Mouse (Mus musculus) midbrain, postnatal 0 days (tissue): ENCODE data around the gene Daw1. TPM values are rescaled to one million over a fixed set of nuclear protein-coding genes. Genes with fewer than 3 reads are reported as not detected.

Experiments
- ATAC-seq: fragments of 200-750 bp; cut with Nextera tagmentation; 2 replicates; pipeline ENCODE4 v1.8.0; 2017; ENCODE audit warnings: moderate number of reproducible peaks, mild to moderate bottlenecking, moderate TSS enrichment, moderate library complexity; ENCODE audit not compliant: low FRiP score
- DNase-seq: peaks from one replicate; pipeline ENCODE4 v3.0.0-alpha.2; 2015; ENCODE audit warnings: low spot score
- H3K27ac ChIP-seq: fragments of 300-500 bp; sonication (generic); 2 replicates; pipeline ENCODE4 v1.5.1; 2014; ENCODE audit warnings: low read depth, mild to moderate bottlenecking, low read length, mixed read lengths
- H3K27me3 ChIP-seq: fragments of 300-500 bp; sonication (generic); 2 replicates; pipeline ENCODE4 v1.6.1; 2014; ENCODE audit warnings: low read length, control low read depth, mixed read lengths; ENCODE audit not compliant: insufficient read depth
- H3K36me3 ChIP-seq: fragments of 300-500 bp; sonication (generic); 2 replicates; pipeline ENCODE4 v1.6.1; 2014; ENCODE audit warnings: low read length, control low read depth, mixed read lengths; ENCODE audit not compliant: insufficient read depth
- H3K4me1 ChIP-seq: fragments of 300-500 bp; sonication (generic); 2 replicates; pipeline ENCODE4 v1.6.1; 2014; ENCODE audit warnings: mild to moderate bottlenecking, control low read depth, antibody characterized with exemption, low read length, mixed read lengths; ENCODE audit not compliant: insufficient read depth
- H3K4me2 ChIP-seq: fragments of 300-500 bp; sonication (generic); 2 replicates; pipeline ENCODE4 v1.6.1; 2014; ENCODE audit warnings: low read depth, mild to moderate bottlenecking, low read length, mixed read lengths; ENCODE audit not compliant: poor library complexity, severe bottlenecking
- H3K4me3 ChIP-seq: fragments of 300-500 bp; sonication (generic); 2 replicates; pipeline ENCODE4 v1.5.1; 2014; ENCODE audit warnings: low read depth, mild to moderate bottlenecking, low read length, moderate library complexity
- H3K9ac ChIP-seq: fragments of 300-500 bp; sonication (generic); replicated peaks from 2 replicates; pipeline ENCODE4 v1.6.1; 2014; ENCODE audit warnings: mild to moderate bottlenecking, low read length, moderate library complexity, mixed read lengths; ENCODE audit not compliant: poor library complexity, severe bottlenecking
- H3K9me3 ChIP-seq: fragments of 300-500 bp; sonication (generic); 2 replicates; pipeline ENCODE4 v1.6.1; 2016; ENCODE audit warnings: low read length, control low read depth
- CTCF ChIP-seq: IDR thresholded peaks from 2 replicates; pipeline ENCODE4 v1.5.1; 2016; ENCODE audit warnings: antibody characterized with exemption, mild to moderate bottlenecking
- WGBS: fragments of 180-500 bp; shearing (Covaris S2); extraction: QIAGEN DNeasy Blood & Tissue Kit; methylation state at CpG from one replicate; pipeline ENCODE4 v1.1.7; 2014; 5-methylcytosine and 5-hydroxymethylcytosine counted together
- polyA plus RNA-seq: library from polyadenylated mRNA; unstranded; fragments of >200 nt; fragmentation: Nextera tagmentation; extraction: Ambion mirVana; gene quantifications from 2 replicates; pipeline ENCODE4 v1.2.1, GENCODE M21; 2015
- total RNA-seq: library from RNA; depleted of rRNA; stranded (reverse); fragments of >200 nt; gene quantifications from 2 replicates; pipeline ENCODE4 v1.2.3, GENCODE M21; 2014

Daw1 gene
- total and polyA plus RNA-seq, 2 experiments from 2014 or later = 0.88 to 1.7 TPM

- no peaks in the 10 kb centered on the region for H3K4me1 ChIP-seq
- H3K4me3 ChIP-seq = no peak overlapping the region
- no peak overlapping the region for H3K27ac ChIP-seq
- H3K36me3 ChIP-seq = no peaks in the 10 kb centered on the region
- ATAC-seq (no peak), DNase-seq (peak; percentile 36)
- no peaks in the 10 kb centered on the region for H3K27me3 ChIP-seq
- no peak overlapping the region for H3K4me2 ChIP-seq
- H3K9me3 ChIP-seq = no peaks in the 10 kb centered on the region
- H3K9ac ChIP-seq = no peak overlapping the region
- WGBS = 62% methylated on average over 2 of the region's 2 CpGs
- peak; percentile 73 for TF ChIP-seq CTCF
Measured at GRCm38 (mm10) chr1:83187154-83187553, 27.6 kb downstream of the Daw1 start.

- ATAC-seq (no peak), DNase-seq (no peak)
- no peak overlapping the region for H3K9ac ChIP-seq
- H3K27ac ChIP-seq = no peak overlapping the region
- TF ChIP-seq CTCF = no peak
- H3K9me3 ChIP-seq = no peaks in the 10 kb centered on the region
- H3K4me1 ChIP-seq = no peaks in the 10 kb centered on the region
- H3K4me2 ChIP-seq = no peak overlapping the region
- no peak overlapping the region for H3K4me3 ChIP-seq
- 85% methylated on average over 1 of the region's 1 CpGs for WGBS
- H3K27me3 ChIP-seq = no peaks in the 10 kb centered on the region
- no peaks in the 10 kb centered on the region for H3K36me3 ChIP-seq
Measured at GRCm38 (mm10) chr1:83209981-83210380, 50.4 kb downstream of the Daw1 start.

DNA sequence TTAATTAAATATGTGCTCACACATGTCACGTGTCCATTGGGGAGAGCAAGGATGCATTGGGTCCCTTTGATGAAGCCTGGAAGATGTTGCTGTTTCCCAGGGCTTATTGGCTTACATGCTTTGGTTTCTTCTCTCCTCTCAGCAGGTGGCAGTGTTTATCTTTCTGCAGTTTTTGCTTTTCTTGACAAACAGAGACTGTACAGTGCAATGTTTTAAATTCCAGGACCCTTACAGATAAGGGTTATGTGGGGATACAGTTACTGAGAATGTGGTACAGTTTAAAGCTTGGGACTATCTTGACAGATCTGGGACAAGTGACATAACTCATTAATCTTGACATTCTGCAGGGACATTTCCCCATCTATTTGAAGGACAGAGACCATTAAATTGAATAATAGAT is 58.7 kb downstream of the Daw1 start:
- no peak overlapping the region for H3K9ac ChIP-seq
- no peak overlapping the region for H3K4me2 ChIP-seq
- peak; percentile 81 for TF ChIP-seq CTCF
- no peak overlapping the region for H3K27ac ChIP-seq
- no peaks in the 10 kb centered on the region for H3K9me3 ChIP-seq
- WGBS = 38% methylated on average over 1 of the region's 1 CpGs
- DNase-seq = peak; percentile 82
- H3K4me3 ChIP-seq = no peak overlapping the region
- H3K36me3 ChIP-seq = no peaks in the 10 kb centered on the region
- ATAC-seq = no peak
- H3K4me1 ChIP-seq = no peaks in the 10 kb centered on the region
- no peaks in the 10 kb centered on the region for H3K27me3 ChIP-seq

- Histone ChIP-seq H3K9me3 (no peaks in the 10 kb centered on the region), H3K27ac (no peak overlapping the region), H3K9ac (no peak overlapping the region), H3K4me3 (no peak overlapping the region), H3K27me3 (no peaks in the 10 kb centered on the region), H3K36me3 (no peaks in the 10 kb centered on the region), H3K4me1 (no peaks in the 10 kb centered on the region), H3K4me2 (no peak overlapping the region)
- peak; percentile 70 for TF ChIP-seq CTCF
- 76% methylated on average over 1 of the region's 1 CpGs for WGBS
- ATAC-seq = no peak
- DNase-seq = peak; percentile 60
Measured at GRCm38 (mm10) chr1:83223072-83223471, 63.5 kb downstream of the Daw1 start.

- no peaks in the 10 kb centered on the region for H3K4me1 ChIP-seq
- no peaks in the 10 kb centered on the region for H3K27me3 ChIP-seq
- no peak overlapping the region for H3K4me3 ChIP-seq
- no peaks in the 10 kb centered on the region for H3K36me3 ChIP-seq
- H3K9me3 ChIP-seq = no peaks in the 10 kb centered on the region
- no peak for TF ChIP-seq CTCF
- no peak overlapping the region for H3K9ac ChIP-seq
- H3K4me2 ChIP-seq = no peak overlapping the region
- no peak overlapping the region for H3K27ac ChIP-seq
- DNase-seq = peak; percentile 4
- ATAC-seq = no peak
Measured at GRCm38 (mm10) chr1:83224423-83224960, 64.9 kb downstream of the Daw1 start.

DNA sequence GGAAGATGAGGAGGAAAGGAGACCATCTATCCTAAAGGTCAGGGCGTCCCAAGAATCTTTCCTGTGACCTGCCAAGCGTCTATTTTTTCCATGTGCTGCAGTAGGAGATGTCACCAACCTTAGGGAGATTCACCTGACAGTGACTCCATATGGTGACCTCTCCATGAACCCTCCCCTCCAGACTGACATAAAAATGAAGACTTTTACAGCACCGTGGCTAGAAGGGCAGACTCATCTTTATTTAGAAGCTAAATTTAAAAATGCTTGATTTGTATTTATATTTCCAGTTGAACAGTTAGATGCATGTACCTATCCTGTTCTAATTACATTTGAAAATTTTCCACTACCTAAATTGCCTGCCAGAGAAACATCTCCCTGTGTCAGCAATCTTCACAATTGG is 68.4 kb downstream of the Daw1 start:
- no peak for TF ChIP-seq CTCF
- H3K27me3 ChIP-seq = no peaks in the 10 kb centered on the region
- no peaks in the 10 kb centered on the region for H3K4me1 ChIP-seq
- H3K9ac ChIP-seq = no peak overlapping the region
- 87% methylated on average over 3 of the region's 3 CpGs for WGBS
- DNase-seq (no peak), ATAC-seq (no peak)
- no peak overlapping the region for H3K4me3 ChIP-seq
- no peaks in the 10 kb centered on the region for H3K9me3 ChIP-seq
- no peak overlapping the region for H3K27ac ChIP-seq
- H3K36me3 ChIP-seq = no peaks in the 10 kb centered on the region
- H3K4me2 ChIP-seq = no peak overlapping the region
